Mouse (Mus musculus): Measurements from ENCODE around the gene Shq1. TPM values are rescaled to one million over a fixed set of nuclear protein-coding genes. Genes with fewer than 3 reads are reported as not detected.

Shq1 gene
- polyA plus RNA-seq, 1 experiment from 2014 or later: 19.1 TPM

- Histone ChIP-seq H3K4me1 (peaks cover 20% of the 10 kb centered on the region), H3K4me2 (peak overlapping the region; percentile 100), H3K36me3 (no peaks in the 10 kb centered on the region), H3K9me3 (no peaks in the 10 kb centered on the region), H3K9ac (peak overlapping the region; percentile 47), H3K27me3 (peaks cover 55% of the 10 kb centered on the region), H3K27ac (no peak overlapping the region), H3K4me3 (peak overlapping the region; percentile 49)
- WGBS: under 1% methylated on average over 51 of the region's 51 CpGs
- ATAC-seq (ENCODE audit: borderline replicate concordance, extremely low read depth, low FRiP score, low TSS enrichment): peak; percentile 41
Measured at GRCm38 (mm10) chr6:100562719-100563551, 108.0 kb downstream of the Shq1 start.

- H3K36me3 ChIP-seq: no peaks in the 10 kb centered on the region
- peaks cover 35% of the 10 kb centered on the region for H3K27me3 ChIP-seq
- H3K9me3 ChIP-seq: no peaks in the 10 kb centered on the region
- H3K4me3 ChIP-seq: no peak overlapping the region
- ATAC-seq (ENCODE audit: borderline replicate concordance, extremely low read depth, low FRiP score, low TSS enrichment): no peak
- H3K9ac ChIP-seq: no peak overlapping the region
- 68% methylated on average over 8 of the region's 8 CpGs for WGBS
- H3K27ac ChIP-seq: no peak overlapping the region
- no peak overlapping the region for H3K4me2 ChIP-seq
- peaks cover 5% of the 10 kb centered on the region for H3K4me1 ChIP-seq
Measured at GRCm38 (mm10) chr6:100558057-100558456, 112.9 kb downstream of the Shq1 start.

GRCm38 (mm10) chr6:100542154-100542997 is 128.6 kb downstream of the Shq1 start:
- no peak overlapping the region for H3K9ac ChIP-seq
- 74% methylated on average over 15 of the region's 15 CpGs for WGBS
- no peaks in the 10 kb centered on the region for H3K9me3 ChIP-seq
- H3K27ac ChIP-seq: no peak overlapping the region
- H3K4me3 ChIP-seq: no peak overlapping the region
- no peak overlapping the region for H3K4me2 ChIP-seq
- no peaks in the 10 kb centered on the region for H3K27me3 ChIP-seq
- H3K36me3 ChIP-seq: no peaks in the 10 kb centered on the region
- H3K4me1 ChIP-seq: 0 out of 2 replicates have a peak, but pooled peaks cover 6% of the 10 kb centered on the region
- no peak for ATAC-seq (ENCODE audit: borderline replicate concordance, extremely low read depth, low FRiP score, low TSS enrichment)

- no peaks in the 10 kb centered on the region for H3K9me3 ChIP-seq
- H3K4me2 ChIP-seq: no peak overlapping the region
- no peak overlapping the region for H3K4me3 ChIP-seq
- peaks cover 2% of the 10 kb centered on the region; the same call in 1 of the 2 replicates for H3K27me3 ChIP-seq
- ATAC-seq (ENCODE audit: borderline replicate concordance, extremely low read depth, low FRiP score, low TSS enrichment): no peak
- H3K4me1 ChIP-seq: 0 out of 2 replicates have a peak, but pooled peaks cover 6% of the 10 kb centered on the region
- no peaks in the 10 kb centered on the region for H3K36me3 ChIP-seq
- H3K9ac ChIP-seq: no peak overlapping the region
- H3K27ac ChIP-seq: no peak overlapping the region
- 39% methylated on average over 4 of the region's 4 CpGs for WGBS
Measured at GRCm38 (mm10) chr6:100539698-100540097, 131.3 kb downstream of the Shq1 start.

- H3K9me3 ChIP-seq: no peaks in the 10 kb centered on the region
- no peak overlapping the region for H3K9ac ChIP-seq
- H3K36me3 ChIP-seq: no peaks in the 10 kb centered on the region
- 0 out of 2 replicates have a peak, but pooled peaks cover 6% of the 10 kb centered on the region for H3K4me1 ChIP-seq
- 37% methylated on average over 7 of the region's 7 CpGs for whole genome bisulfite sequencing
- no peak overlapping the region for H3K4me3 ChIP-seq
- peaks cover 2% of the 10 kb centered on the region; the same call in 1 of the 2 replicates for H3K27me3 ChIP-seq
- ATAC-seq (ENCODE audit: borderline replicate concordance, extremely low read depth, low FRiP score, low TSS enrichment): no peak
- H3K27ac ChIP-seq: no peak overlapping the region
- H3K4me2 ChIP-seq: no peak overlapping the region
Measured at GRCm38 (mm10) chr6:100538570-100538969, 132.4 kb downstream of the Shq1 start.

GRCm38 (mm10) chr6:100537987-100538386 is 133.0 kb downstream of the Shq1 start:
- no peak overlapping the region for H3K9ac ChIP-seq
- 74% methylated on average over 6 of the region's 6 CpGs for WGBS
- peaks cover 2% of the 10 kb centered on the region; the same call in 1 of the 2 replicates for H3K27me3 ChIP-seq
- ATAC-seq (ENCODE audit: borderline replicate concordance, extremely low read depth, low FRiP score, low TSS enrichment): no peak
- H3K9me3 ChIP-seq: no peaks in the 10 kb centered on the region
- H3K4me3 ChIP-seq: no peak overlapping the region
- no peak overlapping the region for H3K27ac ChIP-seq
- H3K4me2 ChIP-seq: no peak overlapping the region
- no peaks in the 10 kb centered on the region for H3K36me3 ChIP-seq
- H3K4me1 ChIP-seq: 0 out of 2 replicates have a peak, but pooled peaks cover 6% of the 10 kb centered on the region

GRCm38 (mm10) chr6:100537042-100537441 is 133.9 kb downstream of the Shq1 start:
- H3K9ac ChIP-seq: no peak overlapping the region
- H3K4me3 ChIP-seq: no peak overlapping the region
- 56% methylated on average over 5 of the region's 5 CpGs for WGBS
- no peak overlapping the region for H3K4me2 ChIP-seq
- 0 out of 2 replicates have a peak, but pooled peaks cover 6% of the 10 kb centered on the region for H3K4me1 ChIP-seq
- H3K27me3 ChIP-seq: peaks cover 2% of the 10 kb centered on the region; the same call in 1 of the 2 replicates
- H3K9me3 ChIP-seq: no peaks in the 10 kb centered on the region
- H3K36me3 ChIP-seq: no peaks in the 10 kb centered on the region
- no peak for ATAC-seq (ENCODE audit: borderline replicate concordance, extremely low read depth, low FRiP score, low TSS enrichment)
- H3K27ac ChIP-seq: no peak overlapping the region

- 45% methylated on average over 7 of the region's 7 CpGs for WGBS
- Histone ChIP-seq H3K4me2 (no peak overlapping the region), H3K4me3 (no peak overlapping the region), H3K9ac (no peak overlapping the region), H3K27ac (no peak overlapping the region), H3K9me3 (no peaks in the 10 kb centered on the region), H3K36me3 (no peaks in the 10 kb centered on the region), H3K4me1 (0 out of 2 replicates have a peak, but pooled peaks cover 14% of the 10 kb centered on the region), H3K27me3 (peaks cover 2% of the 10 kb centered on the region; the same call in 1 of the 2 replicates)
- no peak for ATAC-seq (ENCODE audit: borderline replicate concordance, extremely low read depth, low FRiP score, low TSS enrichment)
Measured at GRCm38 (mm10) chr6:100533364-100533763, 137.6 kb downstream of the Shq1 start.

- 76% methylated on average over 8 of the region's 8 CpGs for WGBS
- Histone ChIP-seq H3K36me3 (no peaks in the 10 kb centered on the region), H3K27ac (no peak overlapping the region), H3K4me3 (no peak overlapping the region), H3K4me1 (0 out of 2 replicates have a peak, but pooled peaks cover 13% of the 10 kb centered on the region), H3K4me2 (no peak overlapping the region), H3K27me3 (peaks cover 2% of the 10 kb centered on the region; the same call in 1 of the 2 replicates), H3K9me3 (no peaks in the 10 kb centered on the region), H3K9ac (no peak overlapping the region)
- no peak for ATAC-seq (ENCODE audit: borderline replicate concordance, extremely low read depth, low FRiP score, low TSS enrichment)
Measured at GRCm38 (mm10) chr6:100532326-100532725, 138.6 kb downstream of the Shq1 start.

- peaks cover 24% of the 10 kb centered on the region for H3K4me1 ChIP-seq
- ATAC-seq (ENCODE audit: borderline replicate concordance, extremely low read depth, low FRiP score, low TSS enrichment): no peak
Measured at GRCm38 (mm10) chr6:100529673-100530072, 141.3 kb downstream of the Shq1 start.

GRCm38 (mm10) chr6:100528556-100528955 is 142.4 kb downstream of the Shq1 start:
- no peak overlapping the region for H3K4me2 ChIP-seq
- H3K4me3 ChIP-seq: no peak overlapping the region
- H3K9me3 ChIP-seq: no peaks in the 10 kb centered on the region
- no peak overlapping the region for H3K27ac ChIP-seq
- WGBS: 19% methylated on average over 7 of the region's 7 CpGs
- H3K27me3 ChIP-seq: 0 out of 2 replicates have a peak, but pooled peaks cover 3% of the 10 kb centered on the region
- no peaks in the 10 kb centered on the region for H3K36me3 ChIP-seq
- H3K9ac ChIP-seq: no peak overlapping the region
- H3K4me1 ChIP-seq: peaks cover 24% of the 10 kb centered on the region
- ATAC-seq (ENCODE audit: borderline replicate concordance, extremely low read depth, low FRiP score, low TSS enrichment): no peak

More at GRCm38 (mm10) chr6:100529673-100530072, 141.3 kb downstream of the Shq1 start:
- H3K9me3 ChIP-seq: no peaks in the 10 kb centered on the region
- H3K36me3 ChIP-seq: no peaks in the 10 kb centered on the region
- H3K27me3 ChIP-seq: no peaks in the 10 kb centered on the region
- no peak overlapping the region for H3K27ac ChIP-seq
- H3K4me2 ChIP-seq: no peak overlapping the region
- 62% methylated on average over 3 of the region's 3 CpGs for WGBS
- H3K4me3 ChIP-seq: no peak overlapping the region
- H3K9ac ChIP-seq: no peak overlapping the region
